Mouse (Mus musculus): ENCODE measurements around the gene Ptprh.

The Ptprh gene

GRCm38 (mm10) chr7:4603873-4604272 lies at the start of gene Ptprh:
TSS of gene Ptprh (minus strand) at chr7:4604041.
- DNase-seq (ENCODE audit: low spot score in 2 of 2): no peak

- DNase-seq (ENCODE audit: low spot score in 2 of 2): no peak
Measured at GRCm38 (mm10) chr7:4653351-4653750, 49.5 kb upstream of the Ptprh start.

GRCm38 (mm10) chr7:4652726-4653125 lies 48.9 kb upstream of the Ptprh start:
- DNase-seq (ENCODE audit: low spot score in 2 of 2): no peak

- peak; percentile 53 to 67 for DNase-seq (ENCODE audit: low spot score in 2 of 2)
Measured at GRCm38 (mm10) chr7:4651581-4651980, 47.7 kb upstream of the Ptprh start.

- DNase-seq (ENCODE audit: low spot score in 2 of 2): no peak
Measured at GRCm38 (mm10) chr7:4647992-4648391, 44.2 kb upstream of the Ptprh start.

GRCm38 (mm10) chr7:4647291-4647690 lies 43.5 kb upstream of the Ptprh start:
- peak; percentile 84 to 86 for DNase-seq (ENCODE audit: low spot score in 2 of 2)

- no peak for DNase-seq (ENCODE audit: low spot score in 2 of 2)
Measured at GRCm38 (mm10) chr7:4646806-4647205, 43.0 kb upstream of the Ptprh start.

GRCm38 (mm10) chr7:4643225-4643624 lies 39.4 kb upstream of the Ptprh start:
- no peak for DNase-seq (ENCODE audit: low spot score in 2 of 2)

GRCm38 (mm10) chr7:4641956-4642355 lies 38.1 kb upstream of the Ptprh start:
- DNase-seq (ENCODE audit: low spot score in 2 of 2): no peak

GRCm38 (mm10) chr7:4641155-4641554 lies 37.3 kb upstream of the Ptprh start:
- no peak for DNase-seq (ENCODE audit: low spot score in 2 of 2)

- DNase-seq (ENCODE audit: low spot score in 2 of 2): no peak
Measured at GRCm38 (mm10) chr7:4636179-4636578, 32.3 kb upstream of the Ptprh start.

- no peak for DNase-seq (ENCODE audit: low spot score in 2 of 2)
Measured at GRCm38 (mm10) chr7:4631031-4631430, 27.2 kb upstream of the Ptprh start, which contains the start of gene Tmem86b. TSS of gene Tmem86b (minus strand) at chr7:4631422.

- no peak for DNase-seq (ENCODE audit: low spot score in 2 of 2)
Measured at GRCm38 (mm10) chr7:4630198-4630597, 26.4 kb upstream of the Ptprh start.

- DNase-seq (ENCODE audit: low spot score in 2 of 2): no peak
Measured at GRCm38 (mm10) chr7:4629586-4629985, 25.7 kb upstream of the Ptprh start.

GRCm38 (mm10) chr7:4625928-4626327 lies 22.1 kb upstream of the Ptprh start:
- DNase-seq (ENCODE audit: low spot score in 2 of 2): no peak

GRCm38 (mm10) chr7:4624343-4624742 lies 20.5 kb upstream of the Ptprh start:
- DNase-seq (ENCODE audit: low spot score in 2 of 2): peak; percentile 19 to 23

- DNase-seq (ENCODE audit: low spot score in 2 of 2): peak in 1 of 2 experiments; percentile 63
Measured at GRCm38 (mm10) chr7:4623544-4624189, 19.8 kb upstream of the Ptprh start.

- peak in 1 of 2 experiments; percentile 21 for DNase-seq (ENCODE audit: low spot score in 2 of 2)
Measured at GRCm38 (mm10) chr7:4619979-4620378, 16.1 kb upstream of the Ptprh start.

GRCm38 (mm10) chr7:4613740-4614403 lies 10.0 kb upstream of the Ptprh start:
- peak; percentile 33 to 59 for DNase-seq (ENCODE audit: low spot score in 2 of 2)

- DNase-seq (ENCODE audit: low spot score in 2 of 2): no peak
Measured at GRCm38 (mm10) chr7:4612956-4613355, 9.1 kb upstream of the Ptprh start.

- DNase-seq (ENCODE audit: low spot score in 2 of 2): peak in 1 of 2 experiments; percentile 30
Measured at GRCm38 (mm10) chr7:4612386-4612785, 8.5 kb upstream of the Ptprh start.

- no peak for DNase-seq (ENCODE audit: low spot score in 2 of 2)
Measured at GRCm38 (mm10) chr7:4611921-4612341, 8.1 kb upstream of the Ptprh start.

GRCm38 (mm10) chr7:4611511-4611910 lies 7.7 kb upstream of the Ptprh start:
- no peak for DNase-seq (ENCODE audit: low spot score in 2 of 2)

Data from natural killer cell, adult 2 months (primary cell).